Mouse (Mus musculus) embryonic facial prominence, embryonic 11.5 days (tissue): Measurements from ENCODE around the gene Adarb2. TPM values are rescaled to one million over a fixed set of nuclear protein-coding genes. Genes with fewer than 3 reads are reported as not detected.

Source experiments
- ATAC-seq: fragments of 200-750 bp; cut with Nextera tagmentation; replicated peaks from 2 replicates; pipeline ENCODE4 v1.8.0; 2017; ENCODE audit warnings: low read depth; ENCODE audit not compliant: insufficient number of reproducible peaks, low FRiP score, low TSS enrichment
- DNase-seq: peaks from one replicate; pipeline ENCODE4 v3.0.0-alpha.2; 2015; ENCODE audit warnings: low spot score
- H3K27ac ChIP-seq: fragments of 300-500 bp; sonication (generic); replicated peaks from 2 replicates; pipeline ENCODE4 v1.5.1; 2014; ENCODE audit warnings: mild to moderate bottlenecking, low read depth, low read length, control low read depth
- H3K27me3 ChIP-seq: fragments of 300-500 bp; sonication (generic); 2 replicates; pipeline ENCODE4 v1.6.1; 2014; ENCODE audit warnings: mild to moderate bottlenecking, low read length, moderate library complexity, mixed read lengths; ENCODE audit not compliant: control insufficient read depth, insufficient read depth
- H3K36me3 ChIP-seq: fragments of 300-500 bp; sonication (generic); replicated peaks from 2 replicates; pipeline ENCODE4 v1.6.1; 2014; ENCODE audit warnings: low read depth, mild to moderate bottlenecking, low read length, moderate library complexity, mixed read lengths; ENCODE audit not compliant: control insufficient read depth, insufficient read depth
- H3K4me1 ChIP-seq: fragments of 300-500 bp; sonication (generic); 2 replicates; pipeline ENCODE4 v1.6.1; 2014; ENCODE audit warnings: low read length, mixed read lengths; ENCODE audit not compliant: control insufficient read depth, insufficient read depth
- H3K4me2 ChIP-seq: fragments of 300-500 bp; sonication (generic); 2 replicates; pipeline ENCODE4 v1.6.1; 2014; ENCODE audit warnings: low read depth, mild to moderate bottlenecking, control low read depth, low read length, moderate library complexity
- H3K4me3 ChIP-seq: fragments of 300-500 bp; sonication (generic); 2 replicates; pipeline ENCODE4 v1.5.1; 2014; ENCODE audit warnings: low read depth, low read length, control low read depth
- H3K9ac ChIP-seq: fragments of 300-500 bp; sonication (generic); replicated peaks from 2 replicates; pipeline ENCODE4 v1.6.1; 2014; ENCODE audit warnings: mild to moderate bottlenecking, control low read depth, low read length
- H3K9me3 ChIP-seq: fragments of 300-500 bp; sonication (generic); replicated peaks from 2 replicates; pipeline ENCODE4 v1.6.1; 2016; ENCODE audit warnings: mild to moderate bottlenecking, low read length, inconsistent platforms, mixed read lengths; ENCODE audit not compliant: control insufficient read depth
- WGBS: fragments of 180-500 bp; shearing (Covaris S2); extraction: QIAGEN DNeasy Blood & Tissue Kit; methylation state at CpG from one replicate; pipeline ENCODE4 v1.1.7; 2014; 5-methylcytosine and 5-hydroxymethylcytosine counted together
- polyA plus RNA-seq: library from polyadenylated mRNA; unstranded; fragments of >200 nt; fragmentation: Nextera tagmentation; extraction: Ambion mirVana; gene quantifications from 2 replicates; pipeline ENCODE4 v1.2.1, GENCODE M21; 2014

Gene Adarb2
- polyA plus RNA-seq, 1 experiment from 2014 or later, result 1.8 TPM

GRCm38 (mm10) chr13:8699831-8700230 lies 497.2 kb downstream of the Adarb2 start:
- Histone ChIP-seq H3K36me3 (no peaks in the 10 kb centered on the region), H3K9ac (no peak overlapping the region), H3K27ac (no peak overlapping the region), H3K9me3 (no peaks in the 10 kb centered on the region), H3K4me3 (no peak overlapping the region), H3K4me2 (no peak overlapping the region), H3K4me1 (no peaks in the 10 kb centered on the region), H3K27me3 (no peaks in the 10 kb centered on the region)
- 79% methylated on average over 3 of the region's 3 CpGs for WGBS
- ATAC-seq (no peak), DNase-seq (no peak)

- 44% methylated on average over 4 of the region's 4 CpGs for WGBS
Measured at GRCm38 (mm10) chr13:8700981-8701380, 498.3 kb downstream of the Adarb2 start.

GRCm38 (mm10) chr13:8705296-8705695 lies 502.6 kb downstream of the Adarb2 start:
- WGBS, result 40% methylated on average over 4 of the region's 4 CpGs
- Histone ChIP-seq H3K27ac (no peak overlapping the region), H3K4me1 (no peaks in the 10 kb centered on the region), H3K4me3 (no peak overlapping the region), H3K9ac (no peak overlapping the region), H3K4me2 (no peak overlapping the region), H3K27me3 (no peaks in the 10 kb centered on the region), H3K36me3 (no peaks in the 10 kb centered on the region), H3K9me3 (no peaks in the 10 kb centered on the region)
- no peak for ATAC-seq
- no peak for DNase-seq

More at GRCm38 (mm10) chr13:8700981-8701380, 498.3 kb downstream of the Adarb2 start:
- Histone ChIP-seq H3K9me3 (no peaks in the 10 kb centered on the region), H3K4me2 (no peak overlapping the region), H3K4me3 (no peak overlapping the region), H3K9ac (no peak overlapping the region), H3K27ac (no peak overlapping the region), H3K4me1 (no peaks in the 10 kb centered on the region), H3K27me3 (no peaks in the 10 kb centered on the region), H3K36me3 (no peaks in the 10 kb centered on the region)
- no peak for DNase-seq
- no peak for ATAC-seq

- Histone ChIP-seq H3K9me3 (no peaks in the 10 kb centered on the region), H3K36me3 (no peaks in the 10 kb centered on the region), H3K4me3 (no peak overlapping the region), H3K9ac (no peak overlapping the region), H3K4me1 (no peaks in the 10 kb centered on the region), H3K27ac (no peak overlapping the region), H3K4me2 (no peak overlapping the region), H3K27me3 (no peaks in the 10 kb centered on the region)
- DNase-seq (no peak), ATAC-seq (no peak)
- 79% methylated on average over 6 of the region's 6 CpGs for WGBS
Measured at GRCm38 (mm10) chr13:8713377-8713776, 510.7 kb downstream of the Adarb2 start.

- H3K4me2 ChIP-seq, result no peak overlapping the region
- DNase-seq, result no peak
- ATAC-seq, result no peak
- no peaks in the 10 kb centered on the region for H3K4me1 ChIP-seq
- no peaks in the 10 kb centered on the region for H3K27me3 ChIP-seq
- no peak overlapping the region for H3K9ac ChIP-seq
- H3K27ac ChIP-seq, result no peak overlapping the region
- H3K9me3 ChIP-seq, result no peaks in the 10 kb centered on the region
- H3K36me3 ChIP-seq, result no peaks in the 10 kb centered on the region
- 83% methylated on average over 10 of the region's 10 CpGs for WGBS
- H3K4me3 ChIP-seq, result no peak overlapping the region
Measured at GRCm38 (mm10) chr13:8729972-8730645, 527.4 kb downstream of the Adarb2 start.

GRCm38 (mm10) chr13:8737139-8737865 lies 534.6 kb downstream of the Adarb2 start:
- no peaks in the 10 kb centered on the region for H3K4me1 ChIP-seq
- H3K9me3 ChIP-seq, result no peaks in the 10 kb centered on the region
- no peak overlapping the region for H3K9ac ChIP-seq
- no peaks in the 10 kb centered on the region for H3K36me3 ChIP-seq
- ATAC-seq, result no peak
- no peak overlapping the region for H3K4me2 ChIP-seq
- no peak for DNase-seq
- no peaks in the 10 kb centered on the region for H3K27me3 ChIP-seq
- no peak overlapping the region for H3K27ac ChIP-seq
- no peak overlapping the region for H3K4me3 ChIP-seq
- 66% methylated on average over 5 of the region's 5 CpGs for WGBS

GRCm38 (mm10) chr13:8742792-8743191 lies 540.1 kb downstream of the Adarb2 start:
- DNase-seq (no peak), ATAC-seq (no peak)
- Histone ChIP-seq H3K9ac (no peak overlapping the region), H3K4me2 (no peak overlapping the region), H3K4me1 (no peaks in the 10 kb centered on the region), H3K27ac (no peak overlapping the region), H3K9me3 (no peaks in the 10 kb centered on the region), H3K36me3 (no peaks in the 10 kb centered on the region), H3K27me3 (no peaks in the 10 kb centered on the region), H3K4me3 (no peak overlapping the region)
- WGBS, result 92% methylated on average over 5 of the region's 5 CpGs

- Histone ChIP-seq H3K27ac (no peak overlapping the region), H3K27me3 (no peaks in the 10 kb centered on the region), H3K9me3 (no peaks in the 10 kb centered on the region), H3K9ac (no peak overlapping the region), H3K36me3 (no peaks in the 10 kb centered on the region), H3K4me1 (no peaks in the 10 kb centered on the region), H3K4me2 (no peak overlapping the region), H3K4me3 (no peak overlapping the region)
- DNase-seq (peak; percentile 47), ATAC-seq (no peak)
- WGBS, result 61% methylated on average over 3 of the region's 3 CpGs
Measured at GRCm38 (mm10) chr13:8744565-8744964, 541.9 kb downstream of the Adarb2 start.
